Mouse (Mus musculus) CH12.LX (cell line): ENCODE results near the gene Txnrd1.

Experiments used
- CHD2 ChIP-seq: IDR thresholded peaks from 2 replicates; pipeline ENCODE4 v1.6.1; 2011; ENCODE audit warnings: low read length, improper control_type of control experiment
- CTCF ChIP-seq, 2 experiments: IDR thresholded peaks in 1 of 2; conservative IDR thresholded peaks in 1 of 2; 2 replicates each; pipeline ENCODE4 v1.5.1; 2011 to 2012; ENCODE audit warnings: low read depth in 2 of 2, low read length in 2 of 2, improper control_type of control experiment in 1 of 2, inconsistent platforms in 1 of 2, mild to moderate bottlenecking in 1 of 2, moderate library complexity in 1 of 2
- MAX ChIP-seq: IDR thresholded peaks from 2 replicates; pipeline ENCODE4 v1.6.1; 2011; ENCODE audit warnings: low read length, improper control_type of control experiment
- ZMIZ1 ChIP-seq: IDR thresholded peaks from 2 replicates; pipeline ENCODE4 v1.6.1; 2012; ENCODE audit warnings: low read depth, mild to moderate bottlenecking, inconsistent platforms, low read length, improper control_type of control experiment

DNA sequence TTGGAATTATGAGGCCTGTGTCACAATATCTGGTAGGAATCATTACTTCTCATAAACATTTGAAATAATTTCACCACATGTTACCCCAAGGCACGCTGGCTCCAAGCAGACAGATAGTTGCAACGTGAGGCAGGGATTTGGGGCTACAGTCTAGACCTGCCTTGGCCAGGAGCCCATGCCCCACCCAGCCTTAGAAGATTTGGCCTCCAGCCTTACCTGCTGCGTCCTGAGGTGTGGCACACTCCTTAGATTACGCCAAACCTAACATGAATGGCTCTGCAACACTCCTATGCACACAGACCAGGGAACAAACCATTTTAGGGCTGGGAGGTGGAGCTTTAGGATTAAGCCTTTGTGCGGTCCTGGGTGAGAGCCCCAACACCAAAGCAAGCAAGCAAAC, 33.7 kb upstream of the Txnrd1 start:
- TF ChIP-seq MAX, result no peak
- TF ChIP-seq ZMIZ1, result no peak
- TF ChIP-seq CTCF (conservative IDR thresholded peaks at IDR 0.05 in 1 of 2, IDR thresholded peaks at IDR 0.05 in 1 of 2; ENCODE audit: low read depth in 2 of 2, low read length in 2 of 2), result no peak
- TF ChIP-seq CHD2, result no peak
